Mouse (Mus musculus): ENCODE results near the gene Egln2.

DNA sequence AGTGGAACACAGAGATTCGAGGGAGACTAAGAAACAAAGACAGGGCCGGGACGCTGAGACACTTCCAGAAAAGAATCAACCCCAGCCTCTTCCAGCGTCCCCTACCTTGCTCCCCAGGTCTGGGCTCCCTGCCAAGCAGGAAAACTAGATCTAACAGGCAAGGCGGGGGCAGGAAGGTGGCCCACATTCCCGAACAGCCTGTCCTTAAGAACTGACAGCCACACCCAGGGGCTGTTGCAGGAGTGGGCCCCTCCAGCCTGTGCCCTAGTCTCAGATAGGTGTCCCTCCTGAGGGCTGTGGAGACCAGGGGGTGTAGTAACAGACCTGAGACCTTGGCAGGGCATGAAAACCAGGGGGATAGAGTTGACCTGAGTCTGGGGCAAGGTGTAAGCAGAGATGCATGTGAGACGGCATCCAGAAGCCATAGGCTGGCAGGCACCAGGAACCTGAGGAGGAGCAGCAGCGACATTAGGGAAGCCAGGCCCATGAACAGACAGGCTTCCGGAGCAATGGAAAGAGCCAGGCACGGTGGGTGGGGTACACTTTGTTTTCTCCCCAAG lies 13.3 kb downstream of the Egln2 start, which contains the start of gene Cyp2t4:
- TF ChIP-seq POLR2A (IDR thresholded peaks at IDR 0.05; ENCODE audit: insufficient read length, low read depth): no peak
- no peak for TF ChIP-seq TCF12 (IDR thresholded peaks at IDR 0.05; ENCODE audit: insufficient read depth, poor library complexity, severe bottlenecking)
- TF ChIP-seq E2F4 (IDR thresholded peaks at IDR 0.05; ENCODE audit: insufficient read depth): no peak
- TF ChIP-seq MYOD1 (IDR thresholded peaks at IDR 0.05; ENCODE audit: control insufficient read depth in 1 of 3, insufficient read length in 2 of 3, low read depth in 2 of 3): no peak
- TF ChIP-seq MAX (IDR thresholded peaks at IDR 0.05; ENCODE audit: low read depth): no peak
- TF ChIP-seq USF1 (IDR thresholded peaks at IDR 0.05; ENCODE audit: low read depth): no peak
